Mouse (Mus musculus): ENCODE results near the gene Spata45.

GRCm38 (mm10) chr1:191037999-191038398 lies 1.6 kb downstream of the Spata45 start:
- TF ChIP-seq CTCF (IDR thresholded peaks at IDR 0.05; ENCODE audit: low read depth) (no peak), EP300 (IDR thresholded peaks at IDR 0.05; ENCODE audit: low read depth) (no peak)

Data from heart, postnatal 0 days (tissue).